Mouse (Mus musculus): Measurements from ENCODE around the gene Gpr27. TPM values are rescaled to one million over a fixed set of nuclear protein-coding genes. Genes with fewer than 3 reads are reported as not detected.

Gene Gpr27
- polyA plus RNA-seq, 1 experiment from 2014 or later, result 0.92 TPM

- 77% methylated on average over 6 of the region's 6 CpGs for WGBS
- no peak for DNase-seq (ENCODE audit: low spot score)
- peaks cover 50% of the 10 kb centered on the region for H3K27me3 ChIP-seq (ENCODE audit: insufficient read depth, poor library complexity, severe bottlenecking)
- H3K4me3 ChIP-seq, result no peak overlapping the region
- H3K27ac ChIP-seq, result no peak overlapping the region
- no peaks in the 10 kb centered on the region; the same call in 1 of the 2 replicates for H3K9me3 ChIP-seq
- H3K4me1 ChIP-seq, result peaks cover 16% of the 10 kb centered on the region
- H3K36me3 ChIP-seq, result no peaks in the 10 kb centered on the region
Measured at GRCm38 (mm10) chr6:99688513-99688912, 4.0 kb upstream of the Gpr27 start.

- no peak for DNase-seq (ENCODE audit: low spot score)
- peak overlapping the region; percentile 82 for H3K4me3 ChIP-seq
- H3K36me3 ChIP-seq, result no peaks in the 10 kb centered on the region
- peaks cover 18% of the 10 kb centered on the region for H3K4me1 ChIP-seq
- H3K27ac ChIP-seq, result peak overlapping the region; percentile 87
- H3K27me3 ChIP-seq (ENCODE audit: insufficient read depth, poor library complexity, severe bottlenecking), result peaks cover 82% of the 10 kb centered on the region
- whole genome bisulfite sequencing, result 6% methylated on average over 24 of the region's 25 CpGs
- no peaks in the 10 kb centered on the region for H3K9me3 ChIP-seq
Measured at GRCm38 (mm10) chr6:99691666-99692205, 743 bp upstream of the Gpr27 start.

GRCm38 (mm10) chr6:99692916-99693841 is 700 bp downstream of the Gpr27 start:
- Histone ChIP-seq H3K4me3 (peak overlapping the region; percentile 82), H3K9me3 (no peaks in the 10 kb centered on the region), H3K27me3 (ENCODE audit: insufficient read depth, poor library complexity, severe bottlenecking) (peaks cover 94% of the 10 kb centered on the region), H3K4me1 (peaks cover 18% of the 10 kb centered on the region), H3K27ac (peak overlapping the region; percentile 87), H3K36me3 (no peaks in the 10 kb centered on the region)
- no peak for DNase-seq (ENCODE audit: low spot score)
- WGBS, result 1% methylated on average over 110 of the region's 110 CpGs

- WGBS, result 71% methylated on average over 3 of the region's 3 CpGs
- H3K4me1 ChIP-seq, result no peaks in the 10 kb centered on the region
- no peak for DNase-seq (ENCODE audit: low spot score)
- H3K36me3 ChIP-seq, result no peaks in the 10 kb centered on the region
- H3K9me3 ChIP-seq, result no peaks in the 10 kb centered on the region
- peaks cover 35% of the 10 kb centered on the region for H3K27me3 ChIP-seq (ENCODE audit: insufficient read depth, poor library complexity, severe bottlenecking)
- no peak overlapping the region for H3K27ac ChIP-seq
- no peak overlapping the region for H3K4me3 ChIP-seq
Measured at GRCm38 (mm10) chr6:99700484-99700883, 8.0 kb downstream of the Gpr27 start.

- H3K9me3 ChIP-seq, result no peaks in the 10 kb centered on the region
- no peak overlapping the region for H3K4me3 ChIP-seq
- no peak for DNase-seq (ENCODE audit: low spot score)
- H3K27me3 ChIP-seq (ENCODE audit: insufficient read depth, poor library complexity, severe bottlenecking), result peaks cover 28% of the 10 kb centered on the region
- no peaks in the 10 kb centered on the region for H3K4me1 ChIP-seq
- no peaks in the 10 kb centered on the region for H3K36me3 ChIP-seq
- H3K27ac ChIP-seq, result no peak overlapping the region
- 64% methylated on average over 11 of the region's 11 CpGs for WGBS
Measured at GRCm38 (mm10) chr6:99711576-99712101, 19.2 kb downstream of the Gpr27 start.

GRCm38 (mm10) chr6:99713256-99713655 is 20.8 kb downstream of the Gpr27 start:
- Histone ChIP-seq H3K4me3 (no peak overlapping the region), H3K27me3 (ENCODE audit: insufficient read depth, poor library complexity, severe bottlenecking) (peaks cover 27% of the 10 kb centered on the region)
- WGBS, result 85% methylated on average over 5 of the region's 5 CpGs

GRCm38 (mm10) chr6:99715191-99715590 is 22.7 kb downstream of the Gpr27 start:
- WGBS, result 57% methylated on average over 6 of the region's 6 CpGs
- DNase-seq (ENCODE audit: low spot score), result peak; percentile 69
- Histone ChIP-seq H3K36me3 (no peaks in the 10 kb centered on the region), H3K4me3 (no peak overlapping the region), H3K9me3 (no peaks in the 10 kb centered on the region), H3K27me3 (ENCODE audit: insufficient read depth, poor library complexity, severe bottlenecking) (peaks cover 28% of the 10 kb centered on the region), H3K27ac (no peak overlapping the region), H3K4me1 (no peaks in the 10 kb centered on the region)

More at GRCm38 (mm10) chr6:99713256-99713655, 20.8 kb downstream of the Gpr27 start:
- Histone ChIP-seq H3K9me3 (no peaks in the 10 kb centered on the region), H3K36me3 (no peaks in the 10 kb centered on the region), H3K27ac (no peak overlapping the region), H3K4me1 (no peaks in the 10 kb centered on the region)
- DNase-seq (ENCODE audit: low spot score), result no peak

GRCm38 (mm10) chr6:99715913-99716312 is 23.4 kb downstream of the Gpr27 start:
- H3K36me3 ChIP-seq, result no peaks in the 10 kb centered on the region
- no peak overlapping the region for H3K27ac ChIP-seq
- H3K9me3 ChIP-seq, result no peaks in the 10 kb centered on the region
- WGBS, result 67% methylated on average over 6 of the region's 6 CpGs
- H3K4me1 ChIP-seq, result no peaks in the 10 kb centered on the region
- no peak overlapping the region for H3K4me3 ChIP-seq
- H3K27me3 ChIP-seq (ENCODE audit: insufficient read depth, poor library complexity, severe bottlenecking), result peaks cover 34% of the 10 kb centered on the region
- peak; percentile 56 for DNase-seq (ENCODE audit: low spot score)

GRCm38 (mm10) chr6:99721032-99721431 is 28.6 kb downstream of the Gpr27 start:
- no peak overlapping the region for H3K27ac ChIP-seq
- no peaks in the 10 kb centered on the region for H3K9me3 ChIP-seq
- no peak overlapping the region for H3K4me3 ChIP-seq
- H3K4me1 ChIP-seq, result peaks cover 2% of the 10 kb centered on the region
- DNase-seq (ENCODE audit: low spot score), result no peak
- H3K27me3 ChIP-seq (ENCODE audit: insufficient read depth, poor library complexity, severe bottlenecking), result peaks cover 44% of the 10 kb centered on the region
- WGBS, result 76% methylated on average over 9 of the region's 9 CpGs
- no peaks in the 10 kb centered on the region for H3K36me3 ChIP-seq

- Histone ChIP-seq H3K4me3 (no peak overlapping the region), H3K4me1 (peaks cover 11% of the 10 kb centered on the region)
- 71% methylated on average over 9 of the region's 9 CpGs for WGBS
Measured at GRCm38 (mm10) chr6:99722390-99722789, 29.9 kb downstream of the Gpr27 start.

GRCm38 (mm10) chr6:99725971-99726561 is 33.6 kb downstream of the Gpr27 start, which contains the start of gene Prok2:
Gene Prok2 (minus strand): TSS chr6:99726392.
- Histone ChIP-seq H3K27ac (0 out of 2 replicates have a peak within 1 kb of the TSS, but pooled peaks have one; percentile 36), H3K36me3 (no peaks in the 10 kb centered on the region), H3K4me3 (peak within 1 kb of the TSS; percentile 66), H3K4me1 (peaks cover 11% of the 10 kb centered on the region), H3K27me3 (ENCODE audit: insufficient read depth, poor library complexity, severe bottlenecking) (peaks cover 77% of the 10 kb centered on the region), H3K9me3 (no peaks in the 10 kb centered on the region)
- under 1% methylated on average over 61 of the region's 61 CpGs for WGBS
- DNase-seq (ENCODE audit: low spot score), result peak; percentile 70

More at GRCm38 (mm10) chr6:99722390-99722789, 29.9 kb downstream of the Gpr27 start:
- H3K9me3 ChIP-seq, result no peaks in the 10 kb centered on the region
- H3K27ac ChIP-seq, result no peak overlapping the region
- no peaks in the 10 kb centered on the region for H3K36me3 ChIP-seq
- peak; percentile 52 for DNase-seq (ENCODE audit: low spot score)
- H3K27me3 ChIP-seq (ENCODE audit: insufficient read depth, poor library complexity, severe bottlenecking), result peaks cover 57% of the 10 kb centered on the region

GRCm38 (mm10) chr6:99726576-99727303 is 34.3 kb downstream of the Gpr27 start:
- H3K9me3 ChIP-seq, result no peaks in the 10 kb centered on the region
- H3K27ac ChIP-seq, result 0 out of 2 replicates have a peak overlapping the region, but pooled peaks have one; percentile 36
- WGBS, result 4% methylated on average over 22 of the region's 22 CpGs
- peaks cover 11% of the 10 kb centered on the region for H3K4me1 ChIP-seq
- no peaks in the 10 kb centered on the region for H3K36me3 ChIP-seq
- H3K27me3 ChIP-seq (ENCODE audit: insufficient read depth, poor library complexity, severe bottlenecking), result peaks cover 76% of the 10 kb centered on the region
- peak; percentile 71 for DNase-seq (ENCODE audit: low spot score)
- peak overlapping the region; percentile 66 for H3K4me3 ChIP-seq

All from heart, embryonic 10.5 days (tissue).